Mouse (Mus musculus): ENCODE data around the gene Efnb3.

- TF ChIP-seq CTCF (conservative IDR thresholded peaks at IDR 0.05; ENCODE audit: insufficient read depth, insufficient read length, low read depth, low read length) (no peak), POLR2A (IDR thresholded peaks at IDR 0.05; ENCODE audit: low read depth, low read length) (no peak)
Observed at GRCm38 (mm10) chr11:69578301-69578700, 18.3 kb upstream of the Efnb3 start.

Data from kidney, adult 2 months (tissue).